Mouse (Mus musculus) cerebellum, postnatal 4 days (tissue): ENCODE measurements around the gene Clec4f.
A peak's percentile ranks its signal among the peaks of the same experiment; 100 is the strongest.
"Not testable (repeated sequence)": the region's sequence is repeated elsewhere in the genome, so short reads cannot be mapped to it uniquely, and the experiment has no call there.

Experiments
- DNase-seq, 2 experiments: peaks; one replicate each; pipeline ENCODE4 v3.0.0; 2022; ENCODE audit warnings: low spot score in 2 of 2, mixed read lengths in 1 of 2

Gene Clec4f

GRCm38 (mm10) chr6:83656087-83656486 lies at the start of gene Clec4f:
Gene Clec4f (minus strand): TSS chr6:83656187.
- no peak for DNase-seq

DNA sequence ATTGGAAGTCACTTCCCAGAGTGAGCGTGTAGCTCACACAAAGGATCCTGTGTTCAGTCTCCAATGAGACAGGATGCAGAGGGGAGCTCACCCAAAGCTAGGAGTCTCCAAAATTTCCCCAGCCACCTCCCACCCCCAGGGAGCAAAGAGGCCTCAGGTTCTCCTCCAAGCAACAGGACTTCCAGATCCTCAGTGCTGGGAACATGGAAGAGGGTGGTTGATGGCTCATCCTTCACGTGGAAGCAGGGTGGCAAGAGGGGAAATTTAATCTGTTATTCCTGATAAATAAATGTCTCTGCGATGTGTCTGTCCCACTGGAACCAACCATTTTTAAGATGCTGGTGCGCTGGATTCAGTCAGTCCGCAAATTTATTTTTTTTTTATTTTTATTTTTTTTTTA lies 48.7 kb upstream of the Clec4f start:
- DNase-seq, result no peak

DNA sequence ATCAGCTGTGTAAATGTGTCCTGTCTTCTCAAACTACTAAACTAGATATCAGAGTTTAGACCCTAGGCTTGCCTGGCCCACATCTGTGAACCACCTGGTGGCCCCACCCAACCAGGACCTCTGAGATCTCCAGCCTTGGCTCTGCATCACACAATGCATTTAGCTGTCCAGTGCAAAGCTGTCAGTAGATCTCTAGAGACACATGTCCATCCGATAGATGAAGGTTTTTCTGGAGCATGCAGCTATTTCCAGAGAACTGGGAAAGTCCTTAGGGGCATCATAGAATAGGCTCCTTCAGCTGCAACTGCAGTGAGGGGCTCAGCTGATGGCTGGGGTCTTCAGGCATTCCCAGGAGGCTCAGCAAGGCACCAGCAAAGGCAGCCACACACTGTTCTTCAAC lies 48.3 kb upstream of the Clec4f start:
- no peak for DNase-seq

DNA sequence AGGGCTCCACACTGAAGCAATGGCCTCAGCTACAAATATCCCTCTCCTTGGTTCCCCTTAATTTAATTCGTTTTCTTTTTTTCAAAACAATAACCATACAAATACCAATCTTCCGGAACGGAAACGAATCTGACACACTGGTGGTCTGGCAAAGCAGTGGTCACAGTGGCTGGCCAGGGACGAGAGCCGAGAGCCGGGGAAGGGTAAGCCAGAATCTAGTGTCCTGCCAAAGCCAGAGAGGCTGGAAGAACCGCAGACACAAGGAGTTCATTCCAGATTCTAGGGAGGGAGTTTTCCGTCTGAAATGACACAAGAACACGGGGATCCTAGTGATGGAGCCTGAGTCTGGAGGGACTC lies 47.7 kb upstream of the Clec4f start:
- no peak for DNase-seq

- no peak for DNase-seq
Observed at GRCm38 (mm10) chr6:83703000-83703721, 47.2 kb upstream of the Clec4f start.

- DNase-seq, result no peak
Observed at GRCm38 (mm10) chr6:83702146-83702999, 46.4 kb upstream of the Clec4f start.

- DNase-seq, result no peak
Observed at GRCm38 (mm10) chr6:83701001-83701400, 45.0 kb upstream of the Clec4f start.

- no peak for DNase-seq
Observed at GRCm38 (mm10) chr6:83699971-83700370, 44.0 kb upstream of the Clec4f start.

- no peak for DNase-seq
Observed at GRCm38 (mm10) chr6:83697932-83698331, 41.9 kb upstream of the Clec4f start.

DNA sequence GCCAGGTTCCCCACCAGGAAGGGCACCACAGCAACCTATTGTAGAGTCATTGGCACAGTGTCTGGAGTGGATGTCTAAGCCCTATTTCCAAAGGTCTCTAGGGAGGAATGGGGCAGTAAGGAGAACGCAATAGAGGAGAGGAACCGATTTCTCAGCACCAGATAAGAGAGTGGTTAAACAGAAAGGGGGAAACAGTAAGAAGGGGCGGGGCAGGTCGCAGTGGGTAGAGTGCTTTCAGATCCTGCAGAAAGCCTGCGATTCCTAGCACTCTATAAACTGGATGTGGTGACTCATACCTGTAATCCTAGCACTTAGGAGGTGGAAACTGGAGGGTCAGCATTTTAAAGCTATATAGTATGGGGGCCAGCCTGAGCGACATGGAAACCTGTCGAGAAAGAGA lies 40.7 kb upstream of the Clec4f start:
- DNase-seq, result no peak

GRCm38 (mm10) chr6:83695731-83696130 lies 39.7 kb upstream of the Clec4f start:
- no peak for DNase-seq

DNA sequence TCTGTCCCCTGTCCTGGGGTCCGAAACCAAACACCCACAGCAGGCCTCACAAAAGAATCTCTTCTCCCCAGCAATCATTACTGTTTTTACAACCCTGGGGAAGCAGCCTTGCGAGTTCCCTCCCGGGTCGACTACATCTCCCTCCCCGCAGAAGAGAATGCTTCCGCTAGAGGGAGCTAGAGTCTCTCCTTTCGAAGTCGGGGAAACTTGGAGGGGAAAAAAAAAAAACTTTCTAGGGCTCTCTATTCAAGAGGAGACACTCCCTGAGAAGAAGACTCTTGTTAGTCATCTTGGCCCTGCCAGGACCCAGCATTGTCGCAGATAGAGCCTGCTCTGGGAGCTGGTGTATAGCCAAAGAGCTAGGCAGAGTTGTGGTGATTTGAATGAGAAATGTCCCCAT lies 37.8 kb upstream of the Clec4f start:
- DNase-seq, result peak in 1 of 2 experiments; percentile 46

DNA sequence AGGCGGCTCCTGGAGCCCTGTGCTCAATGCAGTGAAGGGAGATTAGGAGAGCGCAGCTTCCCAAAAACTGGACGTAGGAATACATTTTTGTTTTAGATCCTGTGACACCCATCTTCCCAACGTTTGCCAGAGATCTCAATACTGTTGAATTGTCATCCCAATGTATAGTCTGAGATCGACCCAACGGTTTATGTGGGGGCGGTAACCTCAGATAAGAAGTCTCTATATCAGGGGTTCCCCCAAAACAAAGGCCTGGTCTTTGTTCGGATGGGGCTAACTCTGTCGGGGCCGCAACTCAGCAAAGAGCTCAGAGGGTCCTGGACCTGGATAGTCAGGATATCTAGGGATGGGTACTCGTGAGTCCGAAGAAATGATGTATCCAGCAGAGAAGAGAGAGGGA lies 37.0 kb upstream of the Clec4f start:
- no peak for DNase-seq

- DNase-seq, result no peak
Observed at GRCm38 (mm10) chr6:83690936-83691335, 34.9 kb upstream of the Clec4f start.

GRCm38 (mm10) chr6:83690277-83690676 lies 34.3 kb upstream of the Clec4f start:
- DNase-seq, result peak in 1 of 2 experiments; percentile 38

DNA sequence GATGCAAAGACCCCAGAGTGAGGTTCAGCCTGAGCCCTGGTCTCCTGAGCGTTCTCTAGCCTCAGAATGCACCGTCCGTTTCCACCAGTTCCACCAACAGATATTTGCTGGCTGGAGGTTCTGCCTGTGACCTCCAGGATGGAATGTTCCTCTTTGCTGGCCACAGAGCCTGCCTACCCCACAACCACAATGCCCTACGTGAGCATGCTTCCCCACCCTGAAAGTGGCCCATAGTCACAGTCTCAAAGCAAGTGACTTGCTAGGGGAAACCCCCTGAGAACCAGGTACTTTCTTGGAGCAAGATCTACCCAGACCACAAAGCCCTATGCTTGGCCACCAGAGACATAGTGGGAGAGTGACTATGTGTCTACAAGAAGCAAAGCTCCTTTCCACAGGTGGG lies 33.4 kb upstream of the Clec4f start:
- DNase-seq, result no peak

DNA sequence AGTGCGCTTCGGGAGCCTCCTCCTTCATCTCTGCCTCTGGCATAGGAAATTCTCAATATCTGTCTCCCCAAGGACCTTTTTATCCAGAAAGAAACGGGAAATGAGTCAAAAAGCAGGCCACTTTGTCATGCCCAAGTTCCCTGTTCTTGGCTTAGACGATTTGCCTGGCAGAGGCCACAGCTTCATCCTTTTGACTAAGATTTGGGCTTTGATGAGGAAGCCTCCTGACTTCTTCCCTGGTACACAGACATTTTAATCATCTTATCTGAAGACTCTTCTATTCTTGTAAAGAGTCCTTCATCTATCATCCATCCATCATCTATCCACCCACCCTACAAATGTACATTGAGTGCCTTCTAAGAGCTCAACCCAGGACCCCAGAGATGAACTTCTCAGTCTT lies 21.8 kb upstream of the Clec4f start, which contains the start of gene Cd207:
Gene Cd207 (minus strand): TSS at position 101 of the 400 bp plus-strand sequence.
- no peak for DNase-seq

DNA sequence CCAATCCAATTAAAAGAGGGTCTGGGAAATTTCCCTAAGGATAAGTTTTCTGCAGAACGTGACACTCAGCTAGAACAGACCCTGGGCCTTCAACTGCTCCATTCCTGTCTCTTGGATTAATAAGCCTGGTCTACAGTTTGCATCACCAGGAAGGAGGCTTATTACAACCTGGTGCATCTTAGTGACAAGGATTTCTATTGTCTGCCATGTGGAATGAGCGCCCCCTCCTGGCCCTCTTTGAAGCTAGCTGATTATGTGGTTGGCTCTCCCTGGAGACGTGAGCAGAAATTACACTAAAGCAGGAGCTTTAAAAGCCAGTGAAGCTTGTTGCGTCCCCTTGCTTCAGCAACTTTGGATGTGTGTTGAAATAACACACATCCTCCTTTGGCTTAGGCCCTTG lies 17.4 kb upstream of the Clec4f start:
- peak; percentile 59 to 74 for DNase-seq

- DNase-seq, result no peak
Observed at GRCm38 (mm10) chr6:83665009-83665408, 9.0 kb upstream of the Clec4f start.

GRCm38 (mm10) chr6:83660821-83661220 lies 4.8 kb upstream of the Clec4f start:
- DNase-seq, result no peak

DNA sequence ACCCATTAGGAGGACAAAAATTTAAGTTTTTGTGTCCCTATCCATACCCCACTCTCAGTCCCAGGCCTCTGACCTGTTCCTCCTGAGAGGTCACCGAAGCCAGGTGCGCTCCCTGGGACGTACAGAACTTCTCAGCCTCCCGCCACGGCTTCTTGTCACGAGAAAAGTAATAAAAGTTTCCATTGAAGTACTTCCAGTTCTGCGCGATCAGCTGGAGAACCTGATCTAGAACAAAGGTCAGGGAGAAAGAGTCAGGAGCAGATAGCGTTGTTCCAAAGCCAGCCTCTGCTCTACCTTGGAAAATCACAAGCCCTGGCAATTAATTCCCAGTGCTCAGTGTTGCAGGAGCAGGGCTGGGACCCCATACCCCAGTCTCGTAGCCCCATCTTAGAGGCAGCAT lies 9.3 kb downstream of the Clec4f start:
- DNase-seq, result no peak

- DNase-seq, result no peak
Observed at GRCm38 (mm10) chr6:83635329-83635728, 20.7 kb downstream of the Clec4f start.

GRCm38 (mm10) chr6:83634631-83635030 lies 21.4 kb downstream of the Clec4f start:
- not testable (repeated sequence) for DNase-seq
